Mouse (Mus musculus) heart, postnatal 0 days (tissue): ENCODE results near the gene Ssrp1. TPM values are rescaled to one million over a fixed set of nuclear protein-coding genes. Genes with fewer than 3 reads are reported as not detected.
A peak's percentile ranks its signal among the peaks of the same experiment; 100 is the strongest.

Experiments
- ATAC-seq: fragments of 200-750 bp; cut with Nextera tagmentation; 2 replicates; pipeline ENCODE4 v1.8.0; 2017; ENCODE audit warnings: low read depth, moderate number of reproducible peaks, moderate library complexity; ENCODE audit not compliant: insufficient read depth
- DNase-seq: peaks from one replicate; pipeline ENCODE4 v3.0.0-alpha.2; 2016; ENCODE audit warnings: low spot score
- H3K27ac ChIP-seq: fragments of 300-500 bp; sonication (generic); 2 replicates; pipeline ENCODE4 v1.5.1; 2014; ENCODE audit warnings: low read depth, mild to moderate bottlenecking
- H3K27me3 ChIP-seq: fragments of 300-500 bp; sonication (generic); 2 replicates; pipeline ENCODE4 v1.6.1; 2014; ENCODE audit warnings: low read length, mixed read lengths; ENCODE audit not compliant: control insufficient read depth, insufficient read depth
- H3K36me3 ChIP-seq: fragments of 300-500 bp; sonication (generic); replicated peaks from 2 replicates; pipeline ENCODE4 v1.6.1; 2014; ENCODE audit warnings: low read length, mixed read lengths; ENCODE audit not compliant: control insufficient read depth, insufficient read depth
- H3K4me1 ChIP-seq: fragments of 300-500 bp; sonication (generic); 2 replicates; pipeline ENCODE4 v1.6.1; 2014; ENCODE audit warnings: antibody characterized with exemption; ENCODE audit not compliant: control insufficient read depth, insufficient read depth
- H3K4me2 ChIP-seq: fragments of 300-500 bp; sonication (generic); 2 replicates; pipeline ENCODE4 v1.6.1; 2014; ENCODE audit warnings: low read depth, mild to moderate bottlenecking, low read length, moderate library complexity
- H3K4me3 ChIP-seq: fragments of 300-500 bp; sonication (generic); 2 replicates; pipeline ENCODE4 v1.5.1; 2014; ENCODE audit warnings: low read depth, low read length
- H3K9ac ChIP-seq: fragments of 300-500 bp; sonication (generic); replicated peaks from 2 replicates; pipeline ENCODE4 v1.6.1; 2014; ENCODE audit warnings: low read depth, low read length, mixed read lengths
- H3K9me3 ChIP-seq: fragments of 300-500 bp; sonication (generic); replicated peaks from 2 replicates; pipeline ENCODE4 v1.6.1; 2016; ENCODE audit warnings: low read length; ENCODE audit not compliant: control insufficient read depth
- CTCF ChIP-seq: IDR thresholded peaks from 2 replicates; pipeline ENCODE4 v1.5.1; 2016; ENCODE audit warnings: antibody characterized with exemption, control low read depth, low read depth
- EP300 ChIP-seq: IDR thresholded peaks from 2 replicates; pipeline ENCODE4 v1.6.1; 2016; ENCODE audit warnings: antibody characterized with exemption, low read depth
- WGBS: fragments of 180-500 bp; shearing (Covaris S2); extraction: QIAGEN DNeasy Blood & Tissue Kit; methylation state at CpG from one replicate; pipeline ENCODE4 v1.1.7; 2014; 5-methylcytosine and 5-hydroxymethylcytosine counted together
- polyA plus RNA-seq: library from polyadenylated mRNA; unstranded; fragments of >200 nt; fragmentation: Nextera tagmentation; extraction: Ambion mirVana; gene quantifications from 2 replicates; pipeline ENCODE4 v1.2.1, GENCODE M21; 2015
- total RNA-seq: library from RNA; depleted of rRNA; stranded (reverse); fragments of >200 nt; gene quantifications from 2 replicates; pipeline ENCODE4 v1.2.3, GENCODE M21; 2014; ENCODE audit warnings: low replicate concordance; rRNA removed

Ssrp1 gene
- total RNA-seq (106 and 115 TPM in 2 replicates), polyA plus RNA-seq (60.3 and 63.7 TPM in 2 replicates)

DNA sequence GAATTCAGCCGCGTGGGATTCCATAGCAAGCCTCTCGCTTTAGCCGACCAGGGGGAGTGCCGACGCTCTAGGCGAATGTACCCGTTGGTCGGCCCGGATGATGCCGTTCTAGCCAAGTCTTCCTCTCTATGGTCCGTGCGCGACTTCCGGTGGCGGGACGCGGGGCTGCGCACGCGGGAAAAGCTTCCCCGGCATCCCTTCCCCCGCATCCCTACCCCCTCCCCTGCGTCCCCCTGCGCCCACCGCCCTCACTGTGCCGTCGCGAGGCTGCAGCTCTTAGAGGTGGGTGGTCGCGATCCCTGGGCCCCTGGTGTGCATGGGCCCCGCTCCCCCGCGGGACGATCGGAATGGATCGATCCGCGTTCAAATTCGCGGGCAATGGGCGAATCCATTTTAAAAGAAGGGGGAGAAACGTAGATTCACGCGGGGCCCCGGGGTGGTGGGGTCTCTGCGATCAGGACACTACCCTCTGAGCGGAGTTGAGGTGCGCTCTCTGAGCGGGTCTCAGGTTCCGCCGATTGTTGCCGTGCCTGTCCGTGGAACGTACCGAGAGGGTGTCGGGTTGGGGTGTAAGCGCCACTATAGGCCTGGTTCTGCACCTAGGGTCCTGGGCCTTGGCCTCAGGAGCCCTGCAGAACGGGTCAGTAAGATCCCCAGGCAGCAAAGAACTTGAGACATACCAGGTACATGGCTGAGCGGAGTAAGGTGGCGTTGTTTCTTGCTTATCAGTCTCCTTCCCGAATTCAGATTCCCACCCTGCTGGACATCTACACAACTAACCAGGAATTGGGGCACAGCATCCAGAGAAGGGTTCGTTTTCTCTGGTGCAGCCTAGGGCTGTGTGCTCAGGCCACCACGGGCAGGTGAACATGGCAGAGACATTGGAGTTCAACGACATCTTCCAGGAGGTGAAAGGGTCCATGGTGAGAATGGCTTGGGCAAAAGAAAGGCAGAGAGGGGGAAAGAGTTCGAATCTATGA is at the start of gene Ssrp1, which contains the start of gene P2rx3:
TSS of gene Ssrp1 (plus strand) at position 188 of the 980 bp plus-strand sequence.
TSS of gene P2rx3 (minus strand) at position 416 of the 980 bp plus-strand sequence.
- Histone ChIP-seq H3K4me2 (peak within 1 kb of the TSS; percentile 84), H3K36me3 (peaks cover 31% of the 10 kb centered on the region), H3K9ac (peak within 1 kb of the TSS; percentile 86), H3K4me3 (peak within 1 kb of the TSS; percentile 82), H3K27me3 (no peaks in the 10 kb centered on the region), H3K27ac (peak within 1 kb of the TSS; percentile 75), H3K4me1 (peaks cover 17% of the 10 kb centered on the region), H3K9me3 (no peaks in the 10 kb centered on the region)
- DNase-seq (peak; percentile 92), ATAC-seq (peak; percentile 92)
- peak; percentile 78 for TF ChIP-seq EP300
- no peak for TF ChIP-seq CTCF
- WGBS, result 1% methylated on average over 64 of the region's 66 CpGs

DNA sequence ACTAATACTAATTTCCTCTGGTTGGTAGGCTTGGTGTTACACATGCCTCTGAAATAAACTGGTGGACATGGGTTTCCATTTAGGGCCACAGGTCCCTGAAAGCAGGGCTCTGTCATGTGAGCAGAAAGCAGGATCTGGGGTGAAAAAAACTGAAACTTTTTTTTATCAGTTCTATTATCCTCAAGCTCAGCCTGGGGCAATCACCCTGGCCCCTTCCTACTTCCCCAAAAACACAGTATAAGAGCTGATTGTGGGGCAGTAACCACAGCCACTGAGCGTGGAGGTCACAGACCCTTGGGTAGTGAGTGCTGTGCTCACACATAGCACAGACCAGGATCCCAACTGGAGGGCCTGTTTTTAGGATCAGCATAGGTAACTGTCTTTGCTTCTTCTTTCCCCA is 49.1 kb upstream of the Ssrp1 start, which contains the start of gene Prg3:
TSS of gene Prg3 (plus strand) at position 286 of the 400 bp plus-strand sequence.
- no peak for DNase-seq
- H3K27me3 ChIP-seq, result no peaks in the 10 kb centered on the region
- no peak within 1 kb of the TSS for H3K27ac ChIP-seq
- no peak for ATAC-seq
- no peaks in the 10 kb centered on the region for H3K36me3 ChIP-seq
- WGBS, result 58% methylated on average over 1 of the region's 1 CpGs
- no peaks in the 10 kb centered on the region for H3K9me3 ChIP-seq
- H3K9ac ChIP-seq, result no peak within 1 kb of the TSS
- H3K4me3 ChIP-seq, result no peak within 1 kb of the TSS
- no peak within 1 kb of the TSS for H3K4me2 ChIP-seq
- no peaks in the 10 kb centered on the region for H3K4me1 ChIP-seq
- TF ChIP-seq CTCF (no peak), EP300 (no peak)

DNA sequence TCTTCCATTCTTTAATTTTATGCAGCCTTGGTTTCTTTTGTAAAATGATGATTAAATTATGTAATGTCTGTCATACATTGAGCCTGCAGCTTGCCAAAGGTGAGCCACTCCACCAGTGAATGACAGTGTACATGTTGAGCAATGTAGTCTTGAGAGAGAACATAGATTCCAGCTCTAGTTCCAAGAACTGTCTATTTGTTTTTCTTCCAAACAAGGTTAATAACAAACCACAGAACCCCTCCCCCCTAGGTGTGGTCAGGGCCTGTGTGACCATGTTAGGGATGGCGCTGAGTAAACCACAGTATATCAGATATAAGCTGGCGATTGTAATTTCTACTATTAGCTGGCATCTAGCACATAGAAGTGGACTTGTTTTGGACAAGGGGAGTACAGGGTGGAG is 40.7 kb upstream of the Ssrp1 start:
- no peaks in the 10 kb centered on the region for H3K27me3 ChIP-seq
- H3K4me2 ChIP-seq, result no peak overlapping the region
- H3K27ac ChIP-seq, result no peak overlapping the region
- no peak overlapping the region for H3K9ac ChIP-seq
- no peak for DNase-seq
- ATAC-seq, result no peak
- no peaks in the 10 kb centered on the region for H3K4me1 ChIP-seq
- no peak overlapping the region for H3K4me3 ChIP-seq
- no peak for TF ChIP-seq CTCF
- TF ChIP-seq EP300, result no peak
- no peaks in the 10 kb centered on the region for H3K36me3 ChIP-seq
- no peaks in the 10 kb centered on the region for H3K9me3 ChIP-seq
- WGBS, result 93% methylated on average over 2 of the region's 2 CpGs

DNA sequence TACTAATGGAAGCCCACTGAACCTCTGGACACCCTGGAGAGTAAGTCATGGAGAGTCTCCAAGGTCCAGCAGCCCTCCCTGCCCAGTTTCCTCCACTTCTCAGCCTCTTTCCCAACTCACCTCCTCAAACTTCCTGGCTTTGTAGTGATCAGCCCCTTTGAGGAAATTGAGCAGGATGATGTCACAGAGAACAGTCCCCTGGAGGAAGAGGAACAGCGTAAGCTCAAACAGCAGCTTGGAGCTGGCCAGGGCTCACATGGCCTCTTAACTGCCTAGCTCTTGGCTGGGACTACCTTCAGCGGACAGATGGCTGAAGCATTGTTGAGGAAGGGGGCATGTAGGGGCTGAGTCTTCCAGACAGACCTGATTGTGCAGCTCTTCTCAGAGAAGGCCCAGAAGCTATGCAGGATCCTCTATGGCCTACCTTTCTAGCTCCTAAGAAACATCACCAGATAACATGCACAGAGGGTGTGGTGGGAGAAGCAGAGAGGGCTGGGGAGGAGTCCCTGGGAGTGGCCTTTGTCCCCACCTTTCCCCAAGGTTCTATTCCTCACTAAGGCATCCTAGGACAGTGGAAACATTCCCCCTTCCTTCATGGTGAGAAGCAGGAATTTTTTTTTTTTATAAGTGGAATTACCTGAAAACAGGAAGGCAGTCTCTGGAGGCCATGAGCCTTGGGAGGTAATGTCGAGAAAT is 37.4 kb upstream of the Ssrp1 start:
- Histone ChIP-seq H3K4me1 (0 out of 2 replicates have a peak, but pooled peaks cover 8% of the 10 kb centered on the region), H3K4me2 (no peak overlapping the region), H3K9ac (no peak overlapping the region), H3K36me3 (no peaks in the 10 kb centered on the region), H3K9me3 (no peaks in the 10 kb centered on the region), H3K4me3 (no peak overlapping the region), H3K27ac (peak overlapping the region; percentile 67), H3K27me3 (no peaks in the 10 kb centered on the region)
- no peak for TF ChIP-seq EP300
- TF ChIP-seq CTCF, result no peak
- peak; percentile 65 for DNase-seq
- WGBS, result 55% methylated on average over 3 of the region's 3 CpGs
- ATAC-seq, result peak; percentile 21; the same call in 1 of the 2 replicates

DNA sequence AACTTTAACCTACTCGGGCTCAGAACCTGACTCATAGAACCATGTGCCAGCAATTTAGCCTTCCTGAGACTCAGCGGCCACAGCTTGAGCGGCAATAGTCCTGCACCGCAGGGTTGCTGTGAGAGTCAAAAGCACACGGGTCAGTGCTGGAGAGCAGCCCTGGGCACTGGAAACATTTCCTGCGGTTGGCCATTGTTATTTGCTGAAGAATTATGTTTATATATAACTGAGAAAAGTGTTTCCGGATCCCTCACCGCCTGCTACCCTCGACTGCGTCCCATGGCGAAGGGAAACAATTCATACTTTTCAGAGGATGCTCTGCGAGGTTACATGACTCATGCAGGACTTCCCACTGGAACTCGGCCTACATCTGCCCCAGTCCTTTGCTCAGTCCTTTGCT is 35.5 kb upstream of the Ssrp1 start:
- ATAC-seq (peak; percentile 28; the same call in 1 of the 2 replicates), DNase-seq (no peak)
- peak overlapping the region; percentile 19; the same call in 1 of the 2 replicates for H3K27ac ChIP-seq
- TF ChIP-seq EP300, result no peak
- no peak for TF ChIP-seq CTCF
- H3K4me1 ChIP-seq, result 0 out of 2 replicates have a peak, but pooled peaks cover 8% of the 10 kb centered on the region
- H3K4me3 ChIP-seq, result no peak overlapping the region
- no peaks in the 10 kb centered on the region for H3K36me3 ChIP-seq
- H3K4me2 ChIP-seq, result no peak overlapping the region
- 67% methylated on average over 13 of the region's 13 CpGs for WGBS
- no peaks in the 10 kb centered on the region for H3K27me3 ChIP-seq
- H3K9ac ChIP-seq, result no peak overlapping the region
- H3K9me3 ChIP-seq, result no peaks in the 10 kb centered on the region
